Mouse (Mus musculus) liver, postnatal 0 days (tissue): ENCODE measurements around the gene 1700025G04Rik. TPM values are rescaled to one million over a fixed set of nuclear protein-coding genes. Genes with fewer than 3 reads are reported as not detected.

Experiments
- ATAC-seq: fragments of 200-750 bp; cut with Nextera tagmentation; 2 replicates; pipeline ENCODE4 v1.8.0; 2017; ENCODE audit warnings: mild to moderate bottlenecking, moderate library complexity
- DNase-seq: peaks from one replicate; pipeline ENCODE4 v3.0.0-alpha.2; 2016
- H3K27ac ChIP-seq: fragments of 300-500 bp; sonication (generic); 2 replicates; pipeline ENCODE4 v1.5.1; 2014; ENCODE audit warnings: antibody characterized with exemption, moderate library complexity, mild to moderate bottlenecking, low read depth
- H3K27me3 ChIP-seq: fragments of 300-500 bp; sonication (generic); 2 replicates; pipeline ENCODE4 v1.6.1; 2014; ENCODE audit warnings: low read length, control low read depth, mixed read lengths; ENCODE audit not compliant: insufficient read depth
- H3K36me3 ChIP-seq: fragments of 300-500 bp; sonication (generic); replicated peaks from 2 replicates; pipeline ENCODE4 v1.6.1; 2014; ENCODE audit warnings: mild to moderate bottlenecking, control low read depth, low read length, moderate library complexity, mixed read lengths; ENCODE audit not compliant: insufficient read depth
- H3K4me1 ChIP-seq: fragments of 300-500 bp; sonication (generic); 2 replicates; pipeline ENCODE4 v1.6.1; 2014; ENCODE audit warnings: antibody characterized with exemption, mild to moderate bottlenecking, control low read depth; ENCODE audit not compliant: insufficient read depth
- H3K4me2 ChIP-seq: fragments of 300-500 bp; sonication (generic); 2 replicates; pipeline ENCODE4 v1.6.1; 2014; ENCODE audit warnings: low read depth, mild to moderate bottlenecking, low read length, moderate library complexity, mixed read lengths
- H3K4me3 ChIP-seq: fragments of 300-500 bp; sonication (generic); 2 replicates; pipeline ENCODE4 v1.5.1; 2014; ENCODE audit warnings: low read depth, low read length
- H3K9ac ChIP-seq: fragments of 300-500 bp; sonication (generic); replicated peaks from 2 replicates; pipeline ENCODE4 v1.6.1; 2014; ENCODE audit warnings: mild to moderate bottlenecking, moderate library complexity
- H3K9me3 ChIP-seq: fragments of 300-500 bp; sonication (generic); 2 replicates; pipeline ENCODE4 v1.6.1; 2016; ENCODE audit warnings: mild to moderate bottlenecking, control low read depth, low read length, mixed read lengths
- CTCF ChIP-seq: sonication (generic); IDR thresholded peaks from 2 replicates; pipeline ENCODE4 v1.5.1; 2016; ENCODE audit warnings: antibody characterized with exemption, low read depth
- EP300 ChIP-seq: IDR thresholded peaks from 2 replicates; pipeline ENCODE4 v1.6.1; 2016; ENCODE audit warnings: antibody characterized with exemption, low read depth, mild to moderate bottlenecking
- WGBS: fragments of 180-500 bp; shearing (Covaris S2); extraction: QIAGEN DNeasy Blood & Tissue Kit; methylation state at CpG from one replicate; pipeline ENCODE4 v1.1.7; 2014; ENCODE audit not compliant: insufficient replicate concordance; 5-methylcytosine and 5-hydroxymethylcytosine counted together
- polyA plus RNA-seq: library from polyadenylated mRNA; unstranded; fragments of >200 nt; fragmentation: Nextera tagmentation; extraction: Ambion mirVana; gene quantifications from 2 replicates; pipeline ENCODE4 v1.2.1, GENCODE M21; 2015

The 1700025G04Rik gene
- polyA plus RNA-seq, 1 experiment from 2014 or later, result 3.0 TPM

- Histone ChIP-seq H3K27me3 (no peaks in the 10 kb centered on the region), H3K27ac (no peak overlapping the region), H3K4me2 (no peak overlapping the region), H3K9me3 (no peaks in the 10 kb centered on the region), H3K9ac (no peak overlapping the region), H3K4me1 (no peaks in the 10 kb centered on the region), H3K4me3 (no peak overlapping the region), H3K36me3 (no peaks in the 10 kb centered on the region)
- DNase-seq (no peak), ATAC-seq (no peak)
- TF ChIP-seq EP300, result no peak
Measured at GRCm38 (mm10) chr1:152067919-152068318, 22.0 kb downstream of the 1700025G04Rik start.

- no peak overlapping the region for H3K4me3 ChIP-seq
- no peak overlapping the region for H3K4me2 ChIP-seq
- no peak overlapping the region for H3K27ac ChIP-seq
- WGBS, result 91% methylated on average over 7 of the region's 7 CpGs
- no peaks in the 10 kb centered on the region for H3K4me1 ChIP-seq
- H3K9ac ChIP-seq, result no peak overlapping the region
- ATAC-seq (no peak), DNase-seq (no peak)
- no peaks in the 10 kb centered on the region for H3K36me3 ChIP-seq
- H3K27me3 ChIP-seq, result no peaks in the 10 kb centered on the region
- TF ChIP-seq EP300 (no peak), CTCF (no peak)
- no peaks in the 10 kb centered on the region for H3K9me3 ChIP-seq
Measured at GRCm38 (mm10) chr1:152065527-152065926, 24.4 kb downstream of the 1700025G04Rik start.

GRCm38 (mm10) chr1:152063357-152064145, 26.4 kb downstream of the 1700025G04Rik start:
- WGBS, result 83% methylated on average over 11 of the region's 11 CpGs
- no peak overlapping the region for H3K4me3 ChIP-seq
- H3K27me3 ChIP-seq, result no peaks in the 10 kb centered on the region
- H3K9ac ChIP-seq, result no peak overlapping the region
- TF ChIP-seq CTCF (no peak), EP300 (no peak)
- H3K4me1 ChIP-seq, result no peaks in the 10 kb centered on the region
- no peaks in the 10 kb centered on the region for H3K9me3 ChIP-seq
- H3K27ac ChIP-seq, result no peak overlapping the region
- no peak for DNase-seq
- no peak for ATAC-seq
- no peak overlapping the region for H3K4me2 ChIP-seq
- no peaks in the 10 kb centered on the region for H3K36me3 ChIP-seq

- Histone ChIP-seq H3K4me3 (no peak overlapping the region), H3K4me1 (no peaks in the 10 kb centered on the region), H3K36me3 (no peaks in the 10 kb centered on the region), H3K9ac (no peak overlapping the region), H3K27ac (no peak overlapping the region), H3K27me3 (no peaks in the 10 kb centered on the region), H3K4me2 (no peak overlapping the region), H3K9me3 (no peaks in the 10 kb centered on the region)
- 82% methylated on average over 12 of the region's 12 CpGs for WGBS
- no peak for DNase-seq
- TF ChIP-seq CTCF (no peak), EP300 (no peak)
- ATAC-seq, result no peak
Measured at GRCm38 (mm10) chr1:152061745-152062144, 28.2 kb downstream of the 1700025G04Rik start.

- Histone ChIP-seq H3K36me3 (no peaks in the 10 kb centered on the region), H3K27ac (no peak overlapping the region), H3K9me3 (no peaks in the 10 kb centered on the region), H3K9ac (no peak overlapping the region), H3K4me2 (no peak overlapping the region), H3K27me3 (no peaks in the 10 kb centered on the region), H3K4me1 (no peaks in the 10 kb centered on the region), H3K4me3 (no peak overlapping the region)
- DNase-seq (no peak), ATAC-seq (no peak)
- WGBS, result 75% methylated on average over 3 of the region's 3 CpGs
- TF ChIP-seq CTCF, result no peak
- no peak for TF ChIP-seq EP300
Measured at GRCm38 (mm10) chr1:152060265-152060664, 29.7 kb downstream of the 1700025G04Rik start.

GRCm38 (mm10) chr1:152058776-152059175, 31.1 kb downstream of the 1700025G04Rik start:
- Histone ChIP-seq H3K4me3 (no peak overlapping the region), H3K4me2 (no peak overlapping the region), H3K9me3 (no peaks in the 10 kb centered on the region), H3K27me3 (no peaks in the 10 kb centered on the region), H3K9ac (no peak overlapping the region), H3K36me3 (no peaks in the 10 kb centered on the region), H3K27ac (no peak overlapping the region), H3K4me1 (no peaks in the 10 kb centered on the region)
- TF ChIP-seq EP300, result no peak
- no peak for TF ChIP-seq CTCF
- WGBS, result 78% methylated on average over 3 of the region's 3 CpGs
- ATAC-seq (0 out of 2 replicates have a peak, but pooled peaks have one; percentile 7), DNase-seq (no peak)
